Mouse (Mus musculus) kidney, postnatal 0 days (tissue): Measurements from ENCODE around the gene Tmem231. TPM values are rescaled to one million over a fixed set of nuclear protein-coding genes. Genes with fewer than 3 reads are reported as not detected.

ENCODE experiments used
- ATAC-seq: fragments of 200-750 bp; cut with Nextera tagmentation; replicated peaks from 2 replicates; pipeline ENCODE4 v1.8.0; 2017; ENCODE audit warnings: low read depth, moderate number of reproducible peaks, moderate TSS enrichment, moderate library complexity; ENCODE audit not compliant: low FRiP score
- DNase-seq: peaks from one replicate; pipeline ENCODE4 v3.0.0-alpha.2; 2016; ENCODE audit warnings: low spot score
- H3K27ac ChIP-seq: fragments of 300-500 bp; sonication (generic); 2 replicates; pipeline ENCODE4 v1.5.1; 2014; ENCODE audit warnings: mild to moderate bottlenecking
- H3K27me3 ChIP-seq: fragments of 300-500 bp; sonication (generic); 2 replicates; pipeline ENCODE4 v1.6.1; 2014; ENCODE audit warnings: low read length, mixed read lengths; ENCODE audit not compliant: insufficient read depth
- H3K36me3 ChIP-seq: fragments of 300-500 bp; sonication (generic); 2 replicates; pipeline ENCODE4 v1.6.1; 2014; ENCODE audit warnings: low read length, mixed read lengths; ENCODE audit not compliant: insufficient read depth
- H3K4me1 ChIP-seq: fragments of 300-500 bp; sonication (generic); replicated peaks from 2 replicates; pipeline ENCODE4 v1.6.1; 2014; ENCODE audit warnings: antibody characterized with exemption, low read length, mixed read lengths; ENCODE audit not compliant: insufficient read depth
- H3K4me2 ChIP-seq: fragments of 300-500 bp; sonication (generic); 2 replicates; pipeline ENCODE4 v1.6.1; 2014; ENCODE audit warnings: mild to moderate bottlenecking, low read length, moderate library complexity, mixed read lengths
- H3K4me3 ChIP-seq: fragments of 300-500 bp; sonication (generic); replicated peaks from 2 replicates; pipeline ENCODE4 v1.5.1; 2014; ENCODE audit warnings: low read depth, low read length
- H3K9ac ChIP-seq: fragments of 300-500 bp; sonication (generic); 2 replicates; pipeline ENCODE4 v1.6.1; 2014; ENCODE audit warnings: low read depth, low read length
- H3K9me3 ChIP-seq: fragments of 300-500 bp; sonication (generic); replicated peaks from 2 replicates; pipeline ENCODE4 v1.6.1; 2016; ENCODE audit warnings: low read length, inconsistent platforms, mixed read lengths
- CTCF ChIP-seq: IDR thresholded peaks from 2 replicates; pipeline ENCODE4 v1.5.1; 2016; ENCODE audit warnings: antibody characterized with exemption, low read depth, mild to moderate bottlenecking, moderate library complexity
- WGBS: fragments of 180-500 bp; shearing (Covaris S2); extraction: QIAGEN DNeasy Blood & Tissue Kit; methylation state at CpG from one replicate; pipeline ENCODE4 v1.1.7; 2014; 5-methylcytosine and 5-hydroxymethylcytosine counted together
- polyA plus RNA-seq: library from polyadenylated mRNA; unstranded; fragments of >200 nt; fragmentation: Nextera tagmentation; extraction: Ambion mirVana; gene quantifications from 2 replicates; pipeline ENCODE4 v1.2.1, GENCODE M21; 2015

Tmem231 gene
- polyA plus RNA-seq, 1 experiment from 2014 or later, result 17.3 TPM

DNA sequence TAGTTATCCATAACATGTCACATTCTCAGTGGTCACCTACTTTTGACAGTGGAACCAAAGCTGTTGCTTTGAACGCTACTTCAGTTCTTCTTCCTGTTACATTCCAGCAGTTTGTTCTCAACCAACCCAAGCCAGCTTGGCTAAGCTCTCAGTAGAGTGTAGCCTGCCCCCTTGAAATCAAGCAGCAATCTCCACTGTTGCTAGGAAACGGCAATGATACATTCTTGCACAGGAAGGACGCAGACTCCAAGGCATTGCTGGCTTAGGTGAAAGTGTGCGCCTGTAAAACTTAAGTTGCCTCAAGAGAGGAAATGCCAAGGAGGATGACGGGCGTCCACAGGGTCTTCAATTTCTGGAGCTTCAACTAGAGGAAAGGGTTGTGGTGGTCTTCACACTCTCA is 67.8 kb downstream of the Tmem231 start:
- Histone ChIP-seq H3K27ac (no peak overlapping the region), H3K9me3 (no peaks in the 10 kb centered on the region), H3K9ac (no peak overlapping the region), H3K36me3 (no peaks in the 10 kb centered on the region), H3K4me2 (no peak overlapping the region), H3K27me3 (no peaks in the 10 kb centered on the region), H3K4me1 (no peaks in the 10 kb centered on the region), H3K4me3 (no peak overlapping the region)
- TF ChIP-seq CTCF, result 0 out of 2 replicates have a peak, but pooled peaks have one; percentile 4
- WGBS, result 68% methylated on average over 6 of the region's 6 CpGs
- peak; percentile 61 for DNase-seq
- ATAC-seq, result no peak

GRCm38 (mm10) chr8:111865130-111865852 is 68.4 kb downstream of the Tmem231 start:
- no peak for ATAC-seq
- TF ChIP-seq CTCF, result no peak
- Histone ChIP-seq H3K9me3 (no peaks in the 10 kb centered on the region), H3K9ac (no peak overlapping the region), H3K36me3 (no peaks in the 10 kb centered on the region), H3K4me2 (no peak overlapping the region), H3K4me3 (no peak overlapping the region), H3K27ac (no peak overlapping the region), H3K4me1 (no peaks in the 10 kb centered on the region), H3K27me3 (no peaks in the 10 kb centered on the region)
- DNase-seq, result no peak
- WGBS, result 87% methylated on average over 8 of the region's 8 CpGs

DNA sequence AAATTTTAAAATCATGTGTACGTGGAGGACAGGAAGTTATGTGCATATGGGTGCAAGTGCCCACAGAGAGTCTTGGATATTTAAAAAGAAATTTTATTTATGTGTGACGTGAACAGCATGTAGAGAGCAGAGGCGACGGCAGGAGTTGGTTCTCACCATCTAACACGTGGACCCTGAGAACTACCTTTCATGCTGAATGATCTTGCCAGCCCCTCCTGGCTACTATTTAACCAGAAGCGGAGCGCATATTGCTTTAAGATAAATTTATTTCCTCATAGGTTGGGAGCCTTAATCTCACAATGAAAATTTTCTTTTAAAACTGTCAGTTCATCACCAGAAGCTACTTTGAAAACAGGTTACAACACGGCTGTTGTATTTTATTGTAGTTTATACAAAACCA is 69.0 kb downstream of the Tmem231 start:
- H3K4me3 ChIP-seq, result no peak overlapping the region
- H3K27me3 ChIP-seq, result no peaks in the 10 kb centered on the region
- ATAC-seq, result no peak
- WGBS, result 75% methylated on average over 8 of the region's 8 CpGs
- no peak overlapping the region for H3K27ac ChIP-seq
- no peaks in the 10 kb centered on the region for H3K36me3 ChIP-seq
- no peaks in the 10 kb centered on the region for H3K9me3 ChIP-seq
- no peak overlapping the region for H3K9ac ChIP-seq
- no peak for TF ChIP-seq CTCF
- H3K4me1 ChIP-seq, result no peaks in the 10 kb centered on the region
- no peak for DNase-seq
- no peak overlapping the region for H3K4me2 ChIP-seq

- Histone ChIP-seq H3K36me3 (no peaks in the 10 kb centered on the region), H3K9me3 (no peaks in the 10 kb centered on the region), H3K4me3 (no peak overlapping the region), H3K9ac (no peak overlapping the region), H3K4me1 (no peaks in the 10 kb centered on the region), H3K4me2 (no peak overlapping the region), H3K27me3 (no peaks in the 10 kb centered on the region), H3K27ac (no peak overlapping the region)
- no peak for TF ChIP-seq CTCF
- WGBS, result 67% methylated on average over 4 of the region's 4 CpGs
- DNase-seq (peak; percentile 38), ATAC-seq (no peak)
Measured at GRCm38 (mm10) chr8:111863280-111863679, 70.4 kb downstream of the Tmem231 start.

Other genes starting within 250 kb of the Tmem231 start
- not detected in 2 replicates for gene Ctrb1, start 242.9 kb downstream of the Tmem231 start, polyA plus RNA-seq
- gene Bcar1, start 190.1 kb downstream of the Tmem231 start, polyA plus RNA-seq, result 48.7 and 49.1 TPM in 2 replicates
- gene Cfdp1, start 79.6 kb downstream of the Tmem231 start, polyA plus RNA-seq, result 180 and 183 TPM in 2 replicates
- gene Tmem170, start 57.1 kb downstream of the Tmem231 start, polyA plus RNA-seq, result 15.1 and 15.8 TPM in 2 replicates
- gene Chst5, start 23.4 kb downstream of the Tmem231 start, polyA plus RNA-seq, result 0.51 and 0.58 TPM in 2 replicates
- gene Gabarapl2, start 6.8 kb upstream of the Tmem231 start, polyA plus RNA-seq, result 264 and 266 TPM in 2 replicates
- gene Adat1, start 58.4 kb upstream of the Tmem231 start, polyA plus RNA-seq, result 5.3 and 6.1 TPM in 2 replicates
- gene Kars, start 77.4 kb upstream of the Tmem231 start, polyA plus RNA-seq, result 139 and 153 TPM in 2 replicates
- 15.7 and 18.6 TPM in 2 replicates for gene Terf2ip, start 77.5 kb upstream of the Tmem231 start, polyA plus RNA-seq
- gene Gm6793, start 81.2 kb upstream of the Tmem231 start, polyA plus RNA-seq, result 0.29 and 0.43 TPM in 2 replicates